Mouse (Mus musculus): ENCODE data around the gene P2rx7.

P2rx7 gene

GRCm38 (mm10) chr5:122693431-122694207, 49.9 kb downstream of the P2rx7 start:
- WGBS, result 39% methylated on average over 13 of the region's 13 CpGs

GRCm38 (mm10) chr5:122695516-122695915, 51.8 kb downstream of the P2rx7 start:
- WGBS, result 65% methylated on average over 8 of the region's 8 CpGs

- WGBS, result 82% methylated on average over 10 of the region's 10 CpGs
Observed at GRCm38 (mm10) chr5:122698041-122698700, 54.5 kb downstream of the P2rx7 start.

- 86% methylated on average over 9 of the region's 9 CpGs for WGBS
Observed at GRCm38 (mm10) chr5:122698701-122699060, 55.0 kb downstream of the P2rx7 start.

GRCm38 (mm10) chr5:122700109-122700836, 56.6 kb downstream of the P2rx7 start:
- 78% methylated on average over 12 of the region's 12 CpGs for WGBS

- 64% methylated on average over 5 of the region's 5 CpGs for WGBS
Observed at GRCm38 (mm10) chr5:122700837-122701212, 57.1 kb downstream of the P2rx7 start.

GRCm38 (mm10) chr5:122702156-122702555, 58.4 kb downstream of the P2rx7 start:
- WGBS, result 51% methylated on average over 6 of the region's 6 CpGs

- 88% methylated on average over 2 of the region's 2 CpGs for WGBS
Observed at GRCm38 (mm10) chr5:122703574-122703973, 59.9 kb downstream of the P2rx7 start.

GRCm38 (mm10) chr5:122704571-122704970, 60.9 kb downstream of the P2rx7 start:
- 83% methylated on average over 4 of the region's 4 CpGs for WGBS

GRCm38 (mm10) chr5:122705174-122705573, 61.5 kb downstream of the P2rx7 start:
- WGBS, result 84% methylated on average over 3 of the region's 3 CpGs

GRCm38 (mm10) chr5:122706917-122707275, 63.2 kb downstream of the P2rx7 start:
- 38% methylated on average over 5 of the region's 5 CpGs for WGBS

- under 1% methylated on average over 66 of the region's 66 CpGs for WGBS
Observed at GRCm38 (mm10) chr5:122707276-122708181, 63.8 kb downstream of the P2rx7 start, which contains the start of gene P2rx4. Gene P2rx4, plus strand, starts transcription at chr5:122707544.

- 84% methylated on average over 6 of the region's 6 CpGs for WGBS
Observed at GRCm38 (mm10) chr5:122708819-122709218, 65.1 kb downstream of the P2rx7 start.

GRCm38 (mm10) chr5:122715723-122716122, 72.0 kb downstream of the P2rx7 start:
- 48% methylated on average over 1 of the region's 1 CpGs for WGBS

GRCm38 (mm10) chr5:122716793-122717192, 73.1 kb downstream of the P2rx7 start:
- 100% methylated on average over 2 of the region's 2 CpGs for WGBS

- 60% methylated on average over 7 of the region's 7 CpGs for WGBS
Observed at GRCm38 (mm10) chr5:122718400-122718799, 74.7 kb downstream of the P2rx7 start.

GRCm38 (mm10) chr5:122719168-122719567, 75.5 kb downstream of the P2rx7 start:
- WGBS, result 95% methylated on average over 8 of the region's 8 CpGs

GRCm38 (mm10) chr5:122725453-122725852, 81.7 kb downstream of the P2rx7 start:
- 74% methylated on average over 13 of the region's 13 CpGs for WGBS

- 13% methylated on average over 7 of the region's 7 CpGs for WGBS
Observed at GRCm38 (mm10) chr5:122726068-122726467, 82.4 kb downstream of the P2rx7 start.

GRCm38 (mm10) chr5:122726595-122726994, 82.9 kb downstream of the P2rx7 start:
- 60% methylated on average over 5 of the region's 5 CpGs for WGBS

GRCm38 (mm10) chr5:122727096-122727495, 83.4 kb downstream of the P2rx7 start:
- 79% methylated on average over 7 of the region's 7 CpGs for WGBS

GRCm38 (mm10) chr5:122730776-122731175, 87.1 kb downstream of the P2rx7 start:
- WGBS, result 88% methylated on average over 10 of the region's 10 CpGs
